Mouse (Mus musculus): ENCODE measurements around the gene Gm3336.

The Gm3336 gene

DNA sequence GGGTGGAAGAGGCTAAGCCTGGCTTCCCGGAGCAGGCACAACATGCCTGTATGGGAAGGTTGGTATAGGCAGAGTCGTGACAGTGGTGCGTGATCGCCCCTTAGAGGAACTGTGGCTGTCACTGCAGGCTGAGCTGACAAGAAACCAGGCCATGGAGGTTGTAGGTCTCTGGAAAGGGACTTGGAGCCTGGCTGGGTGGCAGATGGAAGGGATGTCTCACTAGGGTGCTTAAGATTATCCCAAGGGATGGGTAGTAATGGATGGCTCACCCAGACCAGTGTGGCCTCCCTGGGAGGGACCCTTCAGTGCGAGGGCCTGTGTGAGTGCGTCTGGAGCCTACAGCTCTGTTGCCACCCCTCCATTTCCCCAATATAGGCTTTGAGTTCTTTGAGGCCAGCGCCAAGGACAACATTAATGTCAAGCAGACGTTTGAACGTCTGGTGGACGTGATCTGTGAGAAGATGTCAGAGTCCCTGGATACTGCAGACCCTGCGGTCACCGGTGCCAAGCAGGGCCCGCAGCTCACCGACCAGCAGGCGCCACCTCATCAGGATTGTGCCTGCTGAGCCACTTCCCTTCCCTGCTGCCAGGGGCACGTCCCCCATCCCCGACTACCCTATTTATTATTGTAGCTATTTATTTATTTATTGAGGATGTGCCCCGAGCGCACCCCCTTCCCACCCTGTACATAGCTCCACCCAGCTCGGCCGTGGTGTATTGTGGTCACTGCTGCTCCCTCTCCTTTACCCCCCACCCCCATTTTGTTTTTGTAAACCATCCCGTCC is 39.4 kb downstream of the Gm3336 start:
- TF ChIP-seq GATA4 (IDR thresholded peaks at IDR 0.05; ENCODE audit: insufficient replicate concordance, low read length): no peak

DNA sequence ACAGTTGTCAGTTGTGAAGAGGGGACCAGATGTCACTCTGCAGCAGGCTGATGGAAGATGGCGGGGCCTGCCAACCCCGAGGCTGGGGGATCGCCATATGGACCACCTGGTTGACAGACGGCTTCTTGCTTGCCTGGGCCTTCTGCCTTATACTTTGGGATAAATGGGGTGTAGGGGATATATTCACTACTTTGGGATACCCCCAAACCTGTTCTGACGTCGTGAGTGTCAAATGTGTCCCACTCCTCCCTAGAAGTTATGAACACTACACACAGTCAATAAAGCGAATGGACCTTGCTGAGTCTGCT is 39.9 kb downstream of the Gm3336 start:
- no peak for TF ChIP-seq GATA4 (IDR thresholded peaks at IDR 0.05; ENCODE audit: insufficient replicate concordance, low read length)

DNA sequence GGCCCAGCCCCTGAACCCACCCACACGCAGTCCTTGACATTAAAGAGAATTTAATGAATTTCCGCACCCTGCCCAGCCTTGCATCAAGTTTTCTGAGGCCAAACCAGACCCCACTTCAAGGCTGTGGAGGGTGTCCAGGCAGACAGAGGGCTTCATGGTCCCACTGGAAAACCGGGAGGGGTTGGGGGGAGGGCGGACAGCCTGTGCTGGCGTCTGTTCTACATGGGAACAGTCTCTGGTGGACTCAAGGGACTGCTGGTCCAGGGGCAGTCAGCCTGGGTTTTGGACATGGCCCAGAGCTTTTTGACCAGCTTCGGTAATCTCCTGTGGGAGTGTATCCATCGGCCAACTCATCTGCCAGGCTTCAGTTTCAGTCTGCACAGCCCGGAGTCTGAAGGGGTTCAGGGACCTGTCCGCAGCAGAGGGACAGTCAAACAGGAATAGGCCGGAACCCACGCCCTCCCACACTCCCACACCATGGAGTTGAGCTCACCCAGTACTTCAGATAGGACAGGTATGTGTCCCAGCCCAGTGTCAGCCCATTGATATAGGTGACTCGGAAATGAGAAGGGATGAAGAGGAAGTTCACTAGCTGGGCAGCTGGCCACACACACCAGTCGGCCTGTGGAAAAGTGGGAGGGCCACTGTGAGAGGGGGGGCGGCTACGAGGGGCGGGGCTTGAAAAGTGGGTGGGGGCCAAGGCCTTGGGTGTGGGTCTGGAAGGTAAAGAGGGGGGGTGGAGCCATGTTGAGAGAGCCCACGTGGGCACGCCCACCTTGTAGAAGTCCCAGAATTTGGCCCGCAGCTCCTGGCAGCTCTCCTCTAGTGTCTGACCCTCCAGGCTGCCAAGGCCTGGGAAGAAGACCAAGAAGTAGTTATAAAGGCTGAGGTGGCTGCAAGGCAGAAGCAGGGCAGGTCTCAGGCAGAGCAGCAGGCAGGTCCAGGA is 40.5 kb downstream of the Gm3336 start:
- no peak for TF ChIP-seq GATA4 (IDR thresholded peaks at IDR 0.05; ENCODE audit: insufficient replicate concordance, low read length)

DNA sequence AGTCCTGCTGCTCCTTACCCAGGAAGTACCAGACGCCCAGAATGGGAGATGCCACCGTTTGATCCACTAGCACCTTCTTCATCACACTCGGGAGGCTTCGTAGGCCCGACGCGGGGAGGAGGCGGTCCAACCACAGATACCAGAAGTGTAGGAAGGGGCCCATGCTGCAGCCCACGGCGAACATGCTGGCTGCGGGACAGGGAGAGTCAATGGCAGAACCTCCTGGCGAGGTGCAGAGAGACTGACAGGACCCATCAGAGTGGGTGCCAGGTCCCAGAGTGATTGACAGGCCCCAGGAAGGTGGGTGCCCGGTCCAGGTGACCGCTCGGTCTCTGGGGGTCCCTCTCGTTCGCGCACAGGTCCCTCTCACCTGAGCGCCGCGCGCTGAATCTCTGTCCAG is 42.0 kb downstream of the Gm3336 start:
- TF ChIP-seq GATA4 (IDR thresholded peaks at IDR 0.05; ENCODE audit: insufficient replicate concordance, low read length): no peak

DNA sequence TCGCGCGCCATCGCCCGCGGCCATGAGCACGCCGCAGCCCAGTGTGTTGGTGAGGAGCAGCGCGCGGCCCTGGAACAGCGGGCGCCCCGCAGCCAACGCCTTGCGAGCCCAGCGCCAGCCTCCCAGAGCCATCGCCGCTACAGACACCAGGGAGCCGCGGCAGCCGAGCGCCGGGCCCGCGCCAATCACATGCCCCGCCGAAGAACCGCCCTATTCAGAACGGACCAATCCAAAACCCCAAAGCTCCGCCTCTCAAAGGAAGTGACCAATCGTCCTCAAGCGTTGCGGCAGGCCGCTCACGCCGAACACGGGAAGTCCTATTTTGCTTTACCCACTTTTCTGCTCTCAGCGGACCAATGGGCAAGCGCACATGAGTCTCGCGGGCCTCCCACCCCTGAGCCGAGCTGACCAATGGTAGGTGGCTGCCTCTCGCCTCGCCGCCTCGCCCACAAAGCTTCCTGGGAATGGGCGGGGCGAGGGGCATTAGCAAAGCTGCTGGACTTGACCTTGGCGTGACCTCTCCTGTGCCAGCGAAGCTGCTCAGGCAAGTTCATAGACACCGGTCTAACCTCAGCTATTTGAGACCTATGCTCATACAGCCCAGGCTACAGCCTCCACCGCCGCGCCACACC is 42.5 kb downstream of the Gm3336 start, which contains the start of gene Mpv17l2:
TSS of gene Mpv17l2 (minus strand) at position 172 of the 632 bp plus-strand sequence.
- TF ChIP-seq GATA4 (IDR thresholded peaks at IDR 0.05; ENCODE audit: insufficient replicate concordance, low read length): no peak

DNA sequence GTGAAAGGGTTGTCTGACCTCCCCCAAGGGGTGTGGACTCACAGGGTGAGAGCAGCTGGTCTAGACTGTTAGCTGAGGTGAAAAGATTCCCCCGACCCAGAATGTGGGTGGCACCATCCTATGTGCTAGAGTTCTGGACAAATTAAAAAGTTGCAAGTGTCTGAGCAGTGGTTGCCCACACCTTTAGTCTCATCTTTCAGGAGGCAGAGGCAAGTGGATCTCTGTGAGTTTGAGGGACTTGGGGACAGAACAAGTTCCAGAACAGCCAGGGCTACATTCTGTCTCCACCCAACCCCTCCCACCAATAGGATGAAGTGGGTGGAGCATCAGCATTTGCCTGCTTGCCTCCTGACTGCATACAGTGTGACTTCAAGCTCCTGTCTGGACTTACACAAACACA is 43.8 kb downstream of the Gm3336 start:
- TF ChIP-seq GATA4 (IDR thresholded peaks at IDR 0.05; ENCODE audit: insufficient replicate concordance, low read length): no peak

DNA sequence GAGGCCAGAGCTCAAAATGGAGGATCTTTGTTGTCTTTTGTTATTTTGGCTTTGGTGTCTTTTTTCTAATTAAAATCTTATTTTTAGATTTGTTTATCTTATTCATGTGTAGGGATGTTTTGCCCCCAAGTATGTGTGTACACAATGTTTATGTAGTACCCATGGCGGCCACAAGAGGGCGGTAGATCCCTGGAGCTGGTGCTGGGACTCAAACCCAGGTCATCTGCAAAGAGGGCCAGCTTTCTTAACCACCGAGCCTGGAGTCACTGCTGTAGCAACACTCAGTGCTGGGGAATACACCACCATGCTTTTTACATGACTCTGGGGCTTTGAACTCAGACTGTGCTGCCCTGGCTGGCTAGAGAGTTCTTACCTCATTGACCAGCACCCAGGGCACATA is 45.0 kb downstream of the Gm3336 start:
- TF ChIP-seq GATA4 (IDR thresholded peaks at IDR 0.05; ENCODE audit: insufficient replicate concordance, low read length): no peak

DNA sequence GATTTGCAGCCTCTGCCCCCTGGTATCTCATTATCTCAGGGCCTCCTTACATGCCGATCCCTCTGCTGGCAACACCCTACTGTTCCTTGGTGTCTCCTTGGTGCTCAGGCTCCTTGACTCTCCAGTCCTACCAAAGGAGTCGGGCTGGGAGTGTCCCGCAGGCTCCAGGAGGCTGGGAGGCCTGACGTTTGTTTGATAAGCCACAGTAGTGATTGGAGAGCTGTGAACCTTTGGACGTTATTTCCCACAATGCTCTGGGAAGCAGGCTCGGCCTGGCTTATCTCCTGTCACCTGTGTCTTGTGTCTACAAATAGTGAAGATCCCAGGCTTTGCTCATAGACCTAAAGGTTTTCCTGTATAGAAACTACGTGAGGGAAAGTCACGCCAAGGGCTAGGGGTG is 45.7 kb downstream of the Gm3336 start:
- peak; percentile 69; the same call in 1 of the 2 replicates for TF ChIP-seq GATA4 (IDR thresholded peaks at IDR 0.05; ENCODE audit: insufficient replicate concordance, low read length)

DNA sequence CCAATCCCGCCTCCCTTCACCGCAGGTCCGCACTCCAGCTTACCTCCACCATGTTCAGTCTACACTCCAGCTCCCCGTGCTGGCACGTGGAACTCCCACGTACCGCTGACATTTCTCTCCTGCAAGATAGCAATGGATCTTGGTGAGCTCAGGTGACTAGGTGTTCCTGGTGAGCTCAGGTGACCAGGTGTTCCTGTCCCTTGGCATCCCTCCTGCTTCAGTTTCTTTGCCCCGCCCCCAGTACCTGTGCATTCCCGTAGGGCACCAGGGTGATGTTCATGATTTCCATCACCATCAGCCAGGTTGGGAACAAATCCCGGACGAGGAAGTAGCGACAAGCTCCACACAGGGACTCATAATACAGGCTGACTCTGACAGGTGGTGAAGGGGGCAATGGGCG is 46.3 kb downstream of the Gm3336 start:
- TF ChIP-seq GATA4 (IDR thresholded peaks at IDR 0.05; ENCODE audit: insufficient replicate concordance, low read length): no peak

DNA sequence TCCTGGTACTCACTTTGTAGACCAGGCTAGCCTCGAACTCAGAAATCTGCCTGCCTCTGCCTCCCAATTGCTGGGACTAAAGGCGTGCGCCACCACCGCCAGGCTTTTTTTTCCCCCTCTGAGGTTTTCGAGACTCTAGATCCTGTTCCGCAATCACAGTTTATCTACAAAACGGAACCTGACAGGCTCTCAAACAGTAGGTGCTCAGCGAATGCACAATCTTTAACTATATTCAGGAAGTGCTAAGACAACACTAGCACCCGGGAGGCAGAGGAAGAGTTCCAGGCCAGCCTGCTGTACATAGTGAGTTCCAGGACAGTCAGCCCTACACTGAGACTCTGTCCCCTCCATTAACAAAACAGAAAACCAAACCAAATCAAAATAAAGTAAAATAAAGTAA is 47.0 kb downstream of the Gm3336 start:
- no peak for TF ChIP-seq GATA4 (IDR thresholded peaks at IDR 0.05; ENCODE audit: insufficient replicate concordance, low read length)

DNA sequence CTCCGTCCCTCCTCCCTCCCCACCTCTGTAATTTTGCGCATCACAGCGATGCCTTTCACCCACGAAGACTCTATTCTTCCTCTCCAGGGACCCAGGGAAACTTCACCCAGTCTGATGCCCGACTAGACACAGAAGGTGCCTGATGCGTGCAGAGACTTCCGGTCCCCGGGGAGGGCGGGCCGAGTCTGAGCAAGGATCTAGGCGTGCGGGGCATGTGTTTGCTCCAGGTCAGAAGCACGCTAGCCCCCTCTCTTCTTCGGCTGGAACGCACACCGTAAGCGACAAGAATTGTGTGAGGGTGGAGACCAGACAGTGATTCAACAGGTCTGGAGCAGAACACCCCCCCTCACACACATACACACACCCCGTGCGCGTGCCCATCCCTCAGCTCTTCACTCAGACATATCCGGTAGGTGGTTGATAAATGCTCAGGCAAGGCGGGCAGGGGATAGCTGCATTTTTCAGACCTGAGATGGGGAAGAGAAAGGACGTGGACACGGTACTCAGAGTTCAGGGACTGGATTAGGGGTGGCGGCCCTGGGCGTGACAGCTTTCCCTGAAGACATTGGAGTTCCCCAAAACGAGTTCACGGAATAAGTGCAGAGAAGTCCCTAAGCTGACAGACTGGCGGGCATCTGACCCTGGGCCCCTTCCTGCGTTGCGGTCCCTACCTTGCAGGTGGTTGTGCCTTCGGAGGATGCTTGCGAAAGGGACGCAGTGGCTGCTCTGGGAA is 47.7 kb downstream of the Gm3336 start:
- no peak for TF ChIP-seq GATA4 (IDR thresholded peaks at IDR 0.05; ENCODE audit: insufficient replicate concordance, low read length)

DNA sequence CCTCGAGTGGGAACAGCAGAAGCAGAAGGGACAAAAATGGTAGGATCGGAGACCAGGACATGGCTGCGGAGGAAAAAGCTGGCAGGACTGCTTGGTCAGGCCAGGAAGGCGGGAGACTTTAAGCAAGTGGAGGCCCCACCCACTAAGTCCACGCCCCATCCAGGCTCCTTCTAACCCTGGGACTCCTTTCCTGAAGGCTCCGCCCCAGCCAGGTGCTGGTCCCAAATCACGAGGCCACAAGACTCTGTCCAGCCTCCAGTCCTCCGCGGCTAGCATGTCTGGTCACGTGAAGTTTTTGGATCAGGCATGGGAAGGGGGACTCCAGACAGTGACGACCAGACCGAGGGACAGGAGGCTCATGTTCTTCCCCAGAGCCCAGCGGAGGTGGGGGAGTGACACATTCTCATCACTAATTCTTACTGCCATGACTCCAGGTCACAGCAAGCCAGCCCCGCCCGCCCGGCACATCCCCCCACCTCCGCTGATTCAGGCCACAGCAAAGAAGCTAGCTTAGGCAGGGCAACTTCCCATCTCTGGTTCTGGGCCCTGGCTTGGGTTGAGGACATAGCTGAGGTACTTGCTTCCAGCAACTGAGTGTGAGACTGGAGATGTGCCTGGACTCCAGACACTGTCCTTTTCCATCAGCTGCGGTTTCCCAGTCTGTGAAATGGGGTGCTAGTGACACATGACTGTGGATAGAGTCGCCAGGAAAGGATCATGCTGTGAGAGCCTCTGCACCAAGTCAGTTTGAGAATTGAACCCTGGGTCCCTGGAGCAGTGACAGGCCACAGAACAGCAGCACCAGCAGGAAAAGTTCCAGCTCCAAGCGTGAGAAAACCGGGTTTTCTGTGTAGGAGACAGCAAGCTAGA is 48.5 kb downstream of the Gm3336 start:
- TF ChIP-seq GATA4 (IDR thresholded peaks at IDR 0.05; ENCODE audit: insufficient replicate concordance, low read length): no peak

DNA sequence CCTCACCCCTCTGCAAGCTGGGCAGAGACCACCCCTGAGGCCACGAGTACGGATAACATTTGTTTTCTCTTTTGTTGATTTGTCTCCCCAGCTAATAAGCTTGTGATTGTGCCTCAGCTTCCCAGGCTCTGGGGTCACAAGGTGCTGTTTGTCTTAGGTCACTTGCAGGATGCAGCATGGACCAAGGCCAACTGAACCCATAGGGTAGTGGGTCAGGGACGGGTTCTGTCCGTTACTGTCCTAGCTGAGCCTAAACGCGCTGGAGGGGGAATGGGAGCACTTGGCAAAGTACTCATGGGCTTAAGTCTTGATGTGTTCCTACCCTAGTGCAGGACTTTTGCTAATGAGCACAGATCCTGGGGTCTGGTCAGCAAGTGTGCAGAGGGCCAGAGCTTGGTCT is 49.2 kb downstream of the Gm3336 start:
- no peak for TF ChIP-seq GATA4 (IDR thresholded peaks at IDR 0.05; ENCODE audit: insufficient replicate concordance, low read length)

DNA sequence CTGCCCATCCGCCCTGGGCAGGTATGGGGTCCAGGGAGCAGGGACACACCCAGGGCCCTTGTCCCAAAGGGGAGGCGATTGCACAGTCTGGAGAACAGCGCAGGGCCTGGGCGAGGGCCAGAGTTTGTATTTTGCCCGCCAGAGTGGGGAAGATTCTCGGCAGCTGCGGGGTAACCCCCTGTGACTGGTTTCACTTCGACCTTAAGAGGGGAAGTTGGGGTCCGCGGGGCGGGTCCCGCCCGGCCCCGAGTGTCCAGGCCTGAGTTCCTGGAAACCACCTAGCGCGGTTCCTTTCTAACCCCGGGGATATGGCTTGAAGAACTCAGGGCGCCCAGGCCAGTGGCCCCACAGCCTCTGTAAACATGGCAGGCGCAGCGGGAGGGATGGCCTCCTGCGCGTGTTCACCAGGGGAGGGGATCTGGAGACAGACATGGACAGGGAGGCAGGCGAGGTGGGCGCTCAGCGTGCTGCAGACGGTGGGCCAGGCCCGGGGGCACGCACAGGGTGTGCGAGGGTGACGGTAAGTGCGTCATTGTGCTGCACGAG is 50.0 kb downstream of the Gm3336 start:
- TF ChIP-seq GATA4 (IDR thresholded peaks at IDR 0.05; ENCODE audit: insufficient replicate concordance, low read length): no peak
